Mouse (Mus musculus) bone marrow macrophage, adult 2 months (primary cell): ENCODE measurements around the gene Zfp868.

Experiments
- CTCF ChIP-seq: IDR thresholded peaks from 2 replicates; pipeline ENCODE4 v1.5.1; 2012; ENCODE audit warnings: low read depth, mild to moderate bottlenecking, low read length, moderate library complexity
- POLR2A ChIP-seq: IDR thresholded peaks from 2 replicates; pipeline ENCODE4 v1.6.1; 2012; ENCODE audit warnings: mild to moderate bottlenecking, low read depth, low read length, borderline replicate concordance

DNA sequence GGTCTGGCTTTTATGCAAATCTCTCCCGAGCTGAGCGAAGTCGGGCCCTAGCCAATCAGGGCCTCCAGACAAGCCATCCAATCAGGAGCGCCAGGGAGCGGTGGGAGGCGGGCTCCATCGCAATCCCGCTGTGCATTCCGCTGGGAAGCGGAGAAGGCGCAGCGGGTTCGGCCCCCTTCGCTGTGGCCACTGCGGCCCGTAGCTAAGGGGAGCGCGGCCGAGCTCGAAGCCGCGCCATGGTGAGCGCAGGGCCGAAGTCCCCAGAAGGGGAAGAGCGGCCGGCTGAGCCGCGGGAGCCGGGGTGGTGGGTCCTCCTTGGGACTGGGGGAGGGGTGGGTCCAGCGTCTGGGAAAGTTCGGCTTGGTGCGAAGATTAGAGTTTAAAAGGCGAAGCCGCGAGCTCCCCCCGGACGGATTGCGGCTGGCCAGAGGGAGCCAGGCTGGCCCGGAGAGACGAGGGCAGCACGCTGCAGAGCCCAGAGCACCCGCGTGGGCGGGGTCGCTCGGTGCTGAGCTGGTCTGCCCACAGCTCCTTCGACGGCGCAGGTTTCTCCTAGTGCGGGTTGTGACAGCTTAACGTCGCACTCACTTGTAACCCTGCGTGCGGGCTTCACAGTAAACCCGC lies 29.1 kb upstream of the Zfp868 start, which contains the start of gene Zfp964:
- TF ChIP-seq POLR2A = no peak; the same call in 1 of the 2 replicates
- no peak for TF ChIP-seq CTCF
